Mouse (Mus musculus): ENCODE measurements around the gene Fkbp7.

- TF ChIP-seq POU5F1 (IDR thresholded peaks at IDR 0.05; ENCODE audit: borderline replicate concordance, low read length) (no peak), CTCF (conservative IDR thresholded peaks at IDR 0.05; ENCODE audit: low read length) (peak; percentile 53)
Measured at GRCm38 (mm10) chr2:76653070-76653469, 19.8 kb downstream of the Fkbp7 start.
